Mouse (Mus musculus) forebrain, embryonic 12.5 days (tissue): ENCODE results near the gene Cdk5rap2. TPM values are rescaled to one million over a fixed set of nuclear protein-coding genes. Genes with fewer than 3 reads are reported as not detected.
A peak's percentile ranks its signal among the peaks of the same experiment; 100 is the strongest.

Experiments
- ATAC-seq: fragments of 200-750 bp; cut with Nextera tagmentation; 2 replicates; pipeline ENCODE4 v1.8.0; 2017; ENCODE audit warnings: moderate TSS enrichment; ENCODE audit not compliant: low FRiP score
- H3K27ac ChIP-seq: fragments of 300-500 bp; sonication (generic); 2 replicates; pipeline ENCODE4 v1.5.1; 2016; ENCODE audit warnings: mild to moderate bottlenecking
- H3K27me3 ChIP-seq: fragments of 300-500 bp; sonication (generic); 2 replicates; pipeline ENCODE4 v1.6.1; 2016; ENCODE audit warnings: mild to moderate bottlenecking
- H3K36me3 ChIP-seq: fragments of 300-500 bp; sonication (generic); replicated peaks from 2 replicates; pipeline ENCODE4 v1.6.1; 2016; ENCODE audit warnings: mild to moderate bottlenecking
- H3K4me1 ChIP-seq: fragments of 300-500 bp; sonication (generic); 2 replicates; pipeline ENCODE4 v1.6.1; 2016
- H3K4me2 ChIP-seq: fragments of 300-500 bp; sonication (generic); 2 replicates; pipeline ENCODE4 v1.6.1; 2016; ENCODE audit warnings: mild to moderate bottlenecking, moderate library complexity
- H3K4me3 ChIP-seq: fragments of 300-500 bp; sonication (generic); replicated peaks from 2 replicates; pipeline ENCODE4 v1.5.1; 2016; ENCODE audit warnings: mild to moderate bottlenecking
- H3K9ac ChIP-seq: fragments of 300-500 bp; sonication (generic); 2 replicates; pipeline ENCODE4 v1.6.1; 2016; ENCODE audit warnings: mild to moderate bottlenecking
- H3K9me3 ChIP-seq: fragments of 300-500 bp; sonication (generic); 2 replicates; pipeline ENCODE4 v1.6.1; 2016
- WGBS: fragments of 180-500 bp; shearing (Covaris S2); methylation state at CpG from one replicate; pipeline ENCODE4 v1.1.7; 2016; 5-methylcytosine and 5-hydroxymethylcytosine counted together
- polyA plus RNA-seq: library from polyadenylated mRNA; unstranded; fragments of >200 nt; fragmentation: Nextera tagmentation; extraction: Ambion mirVana; gene quantifications from 2 replicates; pipeline ENCODE4 v1.2.1, GENCODE M21; 2016

The Cdk5rap2 gene
- polyA plus RNA-seq, 1 experiment from 2014 or later: 29.2 TPM

DNA sequence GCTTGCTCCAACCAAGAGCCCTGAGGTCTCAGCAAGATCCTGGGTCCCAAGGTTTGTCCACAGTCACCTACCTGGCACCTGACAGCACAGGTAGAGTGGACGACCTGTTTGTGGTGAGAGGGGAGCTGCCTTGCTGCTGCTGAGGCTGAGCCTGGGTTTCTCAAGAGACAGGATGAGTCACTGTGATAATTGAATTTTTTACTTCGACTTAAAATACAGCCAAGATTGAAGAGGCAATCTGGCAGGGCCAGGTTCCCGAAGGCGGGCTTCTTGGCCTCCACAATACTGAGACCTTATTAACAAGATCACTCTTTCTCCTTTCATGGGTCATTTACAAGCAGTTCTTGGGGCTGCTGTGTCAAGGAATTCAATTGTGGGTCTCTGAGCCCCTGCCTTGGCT is 190.5 kb downstream of the Cdk5rap2 start:
- Histone ChIP-seq H3K9me3 (no peaks in the 10 kb centered on the region), H3K4me1 (no peaks in the 10 kb centered on the region), H3K4me3 (no peak overlapping the region), H3K9ac (no peak overlapping the region), H3K36me3 (peaks cover 59% of the 10 kb centered on the region), H3K27me3 (no peaks in the 10 kb centered on the region), H3K27ac (0 out of 2 replicates have a peak overlapping the region, but pooled peaks have one; percentile 10), H3K4me2 (no peak overlapping the region)
- WGBS: 85% methylated on average over 4 of the region's 4 CpGs
- ATAC-seq: no peak

DNA sequence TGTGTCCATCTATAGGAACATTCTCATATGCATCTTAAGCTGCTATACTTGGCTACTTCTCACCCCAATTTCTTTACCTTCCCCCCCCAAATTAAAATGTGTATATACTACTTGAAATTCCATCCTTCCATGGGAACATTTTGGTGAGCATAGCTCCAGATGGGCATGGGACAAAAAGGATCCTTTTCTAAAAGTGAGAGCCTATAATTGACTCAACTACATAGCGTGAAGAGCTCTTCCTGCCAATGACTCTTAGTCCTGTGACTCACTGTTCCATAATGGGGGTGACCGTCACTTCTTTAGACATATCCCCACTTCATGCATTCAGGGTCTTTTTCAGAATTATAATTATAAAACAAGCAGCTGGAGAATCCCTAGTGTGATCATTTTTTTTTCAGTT is 224.3 kb downstream of the Cdk5rap2 start:
- H3K27ac ChIP-seq: no peak overlapping the region
- 88% methylated on average over 2 of the region's 2 CpGs for WGBS

More for the DNA sequence above, 224.3 kb downstream of the Cdk5rap2 start:
- no peak overlapping the region for H3K4me2 ChIP-seq
- H3K9ac ChIP-seq: no peak overlapping the region
- no peaks in the 10 kb centered on the region for H3K4me1 ChIP-seq
- H3K27me3 ChIP-seq: no peaks in the 10 kb centered on the region
- no peak for ATAC-seq
- H3K4me3 ChIP-seq: no peak overlapping the region
- no peaks in the 10 kb centered on the region for H3K36me3 ChIP-seq
- H3K9me3 ChIP-seq: no peaks in the 10 kb centered on the region

Other genes with a start within 250 kb of the Cdk5rap2 start
- 33.2 and 33.6 TPM in 2 replicates for gene Megf9, start 124.6 kb upstream of the Cdk5rap2 start, polyA plus RNA-seq